Mouse (Mus musculus) embryonic facial prominence, embryonic 13.5 days (tissue): Measurements from ENCODE around the gene Dolpp1. TPM values are rescaled to one million over a fixed set of nuclear protein-coding genes. Genes with fewer than 3 reads are reported as not detected.

Source experiments
- ATAC-seq: fragments of 200-750 bp; cut with Nextera tagmentation; 2 replicates; pipeline ENCODE4 v1.8.0; 2017; ENCODE audit warnings: low read depth; ENCODE audit not compliant: insufficient number of reproducible peaks, insufficient read depth, low FRiP score, low TSS enrichment
- H3K27ac ChIP-seq: fragments of 300-500 bp; sonication (generic); 2 replicates; pipeline ENCODE4 v1.5.1; 2015; ENCODE audit warnings: moderate library complexity, mild to moderate bottlenecking, inconsistent platforms
- H3K27me3 ChIP-seq: fragments of 300-500 bp; sonication (generic); 2 replicates; pipeline ENCODE4 v1.6.1; 2015; ENCODE audit warnings: mild to moderate bottlenecking, inconsistent platforms
- H3K36me3 ChIP-seq: fragments of 300-500 bp; sonication (generic); 2 replicates; pipeline ENCODE4 v1.6.1; 2015; ENCODE audit warnings: mild to moderate bottlenecking, inconsistent platforms
- H3K4me1 ChIP-seq: fragments of 300-500 bp; sonication (generic); 2 replicates; pipeline ENCODE4 v1.6.1; 2015; ENCODE audit warnings: inconsistent platforms
- H3K4me2 ChIP-seq: fragments of 300-500 bp; sonication (generic); 2 replicates; pipeline ENCODE4 v1.6.1; 2015; ENCODE audit warnings: moderate library complexity, mild to moderate bottlenecking, inconsistent platforms
- H3K4me3 ChIP-seq: fragments of 300-500 bp; sonication (generic); 2 replicates; pipeline ENCODE4 v1.5.1; 2015; ENCODE audit warnings: mild to moderate bottlenecking, inconsistent platforms
- H3K9ac ChIP-seq: fragments of 300-500 bp; sonication (generic); 2 replicates; pipeline ENCODE4 v1.6.1; 2015; ENCODE audit warnings: mild to moderate bottlenecking, inconsistent platforms
- H3K9me3 ChIP-seq: fragments of 300-500 bp; sonication (generic); 2 replicates; pipeline ENCODE4 v1.6.1; 2016; ENCODE audit warnings: inconsistent platforms
- WGBS: fragments of 180-500 bp; shearing (Covaris S2); methylation state at CpG from one replicate; pipeline ENCODE4 v1.1.7; 2015; ENCODE audit warnings: mixed read lengths; 5-methylcytosine and 5-hydroxymethylcytosine counted together
- polyA plus RNA-seq: library from polyadenylated mRNA; unstranded; fragments of >200 nt; fragmentation: Nextera tagmentation; extraction: Ambion mirVana; gene quantifications from 2 replicates; pipeline ENCODE4 v1.2.1, GENCODE M21; 2015

The Dolpp1 gene
- polyA plus RNA-seq, 1 experiment from 2014 or later = 34.9 TPM

GRCm38 (mm10) chr2:30379307-30379706 is 12.7 kb upstream of the Dolpp1 start:
- H3K27me3 ChIP-seq = no peaks in the 10 kb centered on the region
- no peaks in the 10 kb centered on the region for H3K4me1 ChIP-seq
- H3K4me2 ChIP-seq = no peak overlapping the region
- no peak for ATAC-seq
- no peak overlapping the region for H3K4me3 ChIP-seq
- no peak overlapping the region for H3K27ac ChIP-seq
- WGBS = 94% methylated on average over 7 of the region's 7 CpGs
- no peak overlapping the region for H3K9ac ChIP-seq
- H3K9me3 ChIP-seq = no peaks in the 10 kb centered on the region
- H3K36me3 ChIP-seq = peaks cover 96% of the 10 kb centered on the region

- no peak overlapping the region for H3K4me3 ChIP-seq
These were observed 11.3 kb upstream of the Dolpp1 start for GRCm38 (mm10) chr2:30380564-30381376.

GRCm38 (mm10) chr2:30381377-30381725 is 10.7 kb upstream of the Dolpp1 start:
- WGBS = 93% methylated on average over 4 of the region's 4 CpGs
- H3K27ac ChIP-seq = no peak overlapping the region
- H3K9me3 ChIP-seq = no peaks in the 10 kb centered on the region
- H3K4me3 ChIP-seq = no peak overlapping the region
- no peak for ATAC-seq
- H3K4me1 ChIP-seq = no peaks in the 10 kb centered on the region
- H3K9ac ChIP-seq = 0 out of 2 replicates have a peak overlapping the region, but pooled peaks have one; percentile 21
- no peak overlapping the region for H3K4me2 ChIP-seq
- peaks cover 93% of the 10 kb centered on the region for H3K36me3 ChIP-seq
- H3K27me3 ChIP-seq = no peaks in the 10 kb centered on the region

More at GRCm38 (mm10) chr2:30380564-30381376, 11.3 kb upstream of the Dolpp1 start:
- no peak for ATAC-seq
- H3K4me1 ChIP-seq = no peaks in the 10 kb centered on the region
- no peaks in the 10 kb centered on the region for H3K27me3 ChIP-seq
- H3K9me3 ChIP-seq = no peaks in the 10 kb centered on the region
- H3K4me2 ChIP-seq = no peak overlapping the region
- H3K36me3 ChIP-seq = peaks cover 97% of the 10 kb centered on the region
- H3K27ac ChIP-seq = no peak overlapping the region
- 89% methylated on average over 10 of the region's 10 CpGs for WGBS
- H3K9ac ChIP-seq = no peak overlapping the region

- Histone ChIP-seq H3K4me1 (no peaks in the 10 kb centered on the region), H3K9me3 (no peaks in the 10 kb centered on the region), H3K4me2 (no peak overlapping the region), H3K9ac (no peak overlapping the region), H3K4me3 (no peak overlapping the region), H3K27ac (no peak overlapping the region), H3K36me3 (peaks cover 60% of the 10 kb centered on the region), H3K27me3 (no peaks in the 10 kb centered on the region)
- ATAC-seq = no peak
- WGBS = 75% methylated on average over 5 of the region's 5 CpGs
These were observed 7.2 kb upstream of the Dolpp1 start for GRCm38 (mm10) chr2:30384814-30385213.

- Histone ChIP-seq H3K9me3 (no peaks in the 10 kb centered on the region), H3K27ac (no peak overlapping the region), H3K4me2 (no peak overlapping the region), H3K9ac (no peak overlapping the region), H3K4me1 (no peaks in the 10 kb centered on the region), H3K4me3 (no peak overlapping the region), H3K27me3 (no peaks in the 10 kb centered on the region), H3K36me3 (peaks cover 52% of the 10 kb centered on the region)
- WGBS = 82% methylated on average over 4 of the region's 4 CpGs
- ATAC-seq = no peak
These were observed 6.5 kb upstream of the Dolpp1 start for GRCm38 (mm10) chr2:30385591-30385990.

- no peaks in the 10 kb centered on the region for H3K27me3 ChIP-seq
- peaks cover 8% of the 10 kb centered on the region; the same call in 1 of the 2 replicates for H3K4me1 ChIP-seq
- ATAC-seq = no peak
- no peak overlapping the region for H3K4me3 ChIP-seq
- peaks cover 39% of the 10 kb centered on the region for H3K36me3 ChIP-seq
- H3K27ac ChIP-seq = no peak overlapping the region
- WGBS = 81% methylated on average over 9 of the region's 9 CpGs
- H3K4me2 ChIP-seq = no peak overlapping the region
- H3K9ac ChIP-seq = no peak overlapping the region
- no peaks in the 10 kb centered on the region for H3K9me3 ChIP-seq
These were observed 5.1 kb upstream of the Dolpp1 start for GRCm38 (mm10) chr2:30386913-30387312.

GRCm38 (mm10) chr2:30389000-30389399 is 3.1 kb upstream of the Dolpp1 start:
- peaks cover 22% of the 10 kb centered on the region for H3K36me3 ChIP-seq
- peaks cover 20% of the 10 kb centered on the region for H3K4me1 ChIP-seq
- H3K27me3 ChIP-seq = no peaks in the 10 kb centered on the region
- H3K9ac ChIP-seq = no peak overlapping the region
- H3K27ac ChIP-seq = no peak overlapping the region
- H3K4me2 ChIP-seq = no peak overlapping the region
- no peak for ATAC-seq
- H3K9me3 ChIP-seq = no peaks in the 10 kb centered on the region
- H3K4me3 ChIP-seq = no peak overlapping the region
- WGBS = 89% methylated on average over 2 of the region's 2 CpGs

GRCm38 (mm10) chr2:30392577-30393369 is 719 bp downstream of the Dolpp1 start:
- Histone ChIP-seq H3K27me3 (no peaks in the 10 kb centered on the region), H3K36me3 (peaks cover 28% of the 10 kb centered on the region), H3K4me2 (peak overlapping the region; percentile 95), H3K9ac (peak overlapping the region; percentile 81), H3K4me1 (peaks cover 22% of the 10 kb centered on the region), H3K4me3 (peak overlapping the region; percentile 84), H3K9me3 (no peaks in the 10 kb centered on the region), H3K27ac (peak overlapping the region; percentile 87)
- ATAC-seq = peak; percentile 70
- WGBS = under 1% methylated on average over 54 of the region's 54 CpGs

GRCm38 (mm10) chr2:30393370-30393656 is 1.3 kb downstream of the Dolpp1 start:
- peak overlapping the region; percentile 81 for H3K9ac ChIP-seq
- peak overlapping the region; percentile 87; the same call in 1 of the 2 replicates for H3K27ac ChIP-seq
- no peak for ATAC-seq
- 87% methylated on average over 1 of the region's 1 CpGs for WGBS
- no peaks in the 10 kb centered on the region for H3K27me3 ChIP-seq
- H3K9me3 ChIP-seq = no peaks in the 10 kb centered on the region
- peak overlapping the region; percentile 84 for H3K4me3 ChIP-seq
- peak overlapping the region; percentile 95 for H3K4me2 ChIP-seq
- peaks cover 22% of the 10 kb centered on the region for H3K4me1 ChIP-seq
- H3K36me3 ChIP-seq = peaks cover 33% of the 10 kb centered on the region

- no peak overlapping the region for H3K4me2 ChIP-seq
- H3K9me3 ChIP-seq = no peaks in the 10 kb centered on the region
- peaks cover 58% of the 10 kb centered on the region for H3K36me3 ChIP-seq
- 89% methylated on average over 7 of the region's 7 CpGs for WGBS
- H3K27ac ChIP-seq = no peak overlapping the region
- no peak for ATAC-seq
- H3K4me1 ChIP-seq = peaks cover 22% of the 10 kb centered on the region
- no peaks in the 10 kb centered on the region for H3K27me3 ChIP-seq
- no peak overlapping the region for H3K9ac ChIP-seq
- no peak overlapping the region for H3K4me3 ChIP-seq
These were observed 3.7 kb downstream of the Dolpp1 start for GRCm38 (mm10) chr2:30395757-30396156.

- Histone ChIP-seq H3K9me3 (no peaks in the 10 kb centered on the region), H3K27me3 (no peaks in the 10 kb centered on the region), H3K36me3 (peaks cover 63% of the 10 kb centered on the region), H3K9ac (no peak overlapping the region), H3K4me1 (peaks cover 20% of the 10 kb centered on the region), H3K4me3 (no peak overlapping the region), H3K27ac (no peak overlapping the region), H3K4me2 (no peak overlapping the region)
- ATAC-seq = no peak
- 88% methylated on average over 7 of the region's 7 CpGs for WGBS
These were observed 4.2 kb downstream of the Dolpp1 start for GRCm38 (mm10) chr2:30396246-30396645.
